Mouse (Mus musculus) 3T3-L1 (cell line): ENCODE measurements around the gene Ccdc33.

Experiments
- DNase-seq: peaks from one replicate; pipeline ENCODE4 v3.0.0-alpha.2; 2015; ENCODE audit warnings: low read depth, low spot score

Ccdc33 gene

GRCm38 (mm10) chr9:57980570-57980969 lies 138.1 kb downstream of the Ccdc33 start:
- DNase-seq, result no peak

GRCm38 (mm10) chr9:57978858-57979257 lies 139.8 kb downstream of the Ccdc33 start:
- DNase-seq, result no peak
